ENCODE assay signal across 22 mouse cellular contexts in the genomic region with DNA sequence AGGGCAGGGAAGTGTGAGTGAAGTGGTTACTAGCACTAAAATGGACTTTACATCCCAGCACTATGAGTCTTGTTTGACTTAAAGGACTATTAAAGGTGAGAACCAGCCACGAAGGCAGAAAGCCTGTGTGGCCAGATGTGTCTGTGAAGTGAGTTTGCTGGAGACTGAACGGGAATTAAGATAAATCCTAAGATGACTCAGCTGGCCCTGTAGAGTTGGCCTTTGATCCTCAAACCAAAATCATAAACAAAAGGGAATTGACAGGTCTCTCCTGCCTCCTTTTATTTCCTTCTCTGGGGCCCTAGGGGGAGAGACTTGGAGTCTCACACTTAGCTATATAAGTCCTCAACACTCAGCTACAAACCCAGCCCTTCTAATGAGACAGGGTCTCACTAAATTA. TPM values are rescaled to one million over a fixed set of nuclear protein-coding genes. Genes with fewer than 3 reads are reported as not detected.
DNase-seq lines count a peak whose midpoint lies in the region; ATAC-seq and TF ChIP-seq lines count a peak whose summit lies in the region.
"Had no signal": no experiment of that assay in that cellular context is flagged by ENCODE, and none has a peak within 500 bp of the region (broad histone marks: within the 10 kb centered on the region; RNA-seq: fewer than 3 reads in every experiment).

No protein-coding gene starts in this region.

- peak; percentile 23 to 73 for DNase-seq in adrenal gland, adult (ENCODE audit: inconsistent age in 2 of 2, low spot score in 1 of 2)
- DNase-seq in adrenal gland, postnatal 14 days: no peak
- no peak for DNase-seq in forebrain, embryonic 10.5 days (ENCODE audit: extremely low spot score, low spot score)
- no peak for DNase-seq in gastrocnemius, postnatal 14 days
- DNase-seq in right cerebral cortex, postnatal 14 days: no peak
- DNase-seq: cerebellum, adult 11 months; cerebellum, adult 9-11 months; gastrocnemius, postnatal 36 days; kidney, postnatal 25 days; layer of hippocampus, adult 9-11 months; left cerebral cortex, postnatal 4 days; lung, postnatal 4 days; midbrain, embryonic 14.5 days; retina, postnatal 1 day; thymus, adult 18-20 months; thymus, postnatal 36 days had no signal

- intact Hi-C loops in gastrocnemius, postnatal 14 days (cut with DNase I; ENCODE audit: low total_unique reads): no loop called here

- H3K4me2 ChIP-seq in forebrain, embryonic 12.5 days: no peak overlapping the region
- H3K4me2 ChIP-seq in stomach, embryonic 15.5 days: no peak overlapping the region
- H3K4me2 ChIP-seq: forebrain, embryonic 15.5 days; hindbrain, embryonic 13.5 days; neural tube, embryonic 12.5 days had no signal

- H3K36me3 ChIP-seq in forebrain, embryonic 10.5 days (replicated peaks): peaks cover 86% of the 10 kb centered on the region
- peaks cover 87% of the 10 kb centered on the region for H3K36me3 ChIP-seq in forebrain, embryonic 12.5 days (replicated peaks)
- H3K36me3 ChIP-seq in stomach, embryonic 15.5 days: peaks cover 26% of the 10 kb centered on the region

- peak overlapping the region; percentile 48; the same call in 1 of the 2 replicates for H3K27ac ChIP-seq in forebrain, embryonic 10.5 days
- H3K27ac ChIP-seq in forebrain, embryonic 12.5 days: no peak overlapping the region
- H3K27ac ChIP-seq in embryonic fibroblast, embryonic 13.5 days (ENCODE audit: insufficient read depth, low read length): peak overlapping the region; percentile 44; the same call in 1 of the 2 replicates
- 0 out of 2 replicates have a peak overlapping the region, but pooled peaks have one; percentile 0 for H3K27ac ChIP-seq in stomach, embryonic 15.5 days
- H3K27ac ChIP-seq: forebrain, embryonic 15.5 days; hindbrain, embryonic 13.5 days; neural tube, embryonic 12.5 days had no signal

- no peak overlapping the region for H3K4me3 ChIP-seq in forebrain, embryonic 10.5 days
- H3K4me3 ChIP-seq in forebrain, embryonic 12.5 days (replicated peaks): no peak overlapping the region
- H3K4me3 ChIP-seq in embryonic fibroblast, embryonic 13.5 days (ENCODE audit: insufficient read depth, low read length): no peak overlapping the region
- H3K4me3 ChIP-seq in stomach, embryonic 15.5 days (replicated peaks): no peak overlapping the region
- H3K4me3 ChIP-seq: forebrain, embryonic 15.5 days; hindbrain, embryonic 13.5 days; neural tube, embryonic 12.5 days had no signal

- H3K9ac ChIP-seq in forebrain, embryonic 12.5 days: no peak overlapping the region
- no peak overlapping the region for H3K9ac ChIP-seq in stomach, embryonic 15.5 days
- H3K9ac ChIP-seq: forebrain, embryonic 15.5 days; hindbrain, embryonic 13.5 days; neural tube, embryonic 12.5 days had no signal

- peaks cover 32% of the 10 kb centered on the region for H3K4me1 ChIP-seq in forebrain, embryonic 10.5 days
- peaks cover 12% of the 10 kb centered on the region for H3K4me1 ChIP-seq in forebrain, embryonic 12.5 days
- H3K4me1 ChIP-seq in embryonic fibroblast, embryonic 13.5 days (ENCODE audit: control insufficient read depth, insufficient read depth, low read length): peaks cover 11% of the 10 kb centered on the region
- 0 out of 2 replicates have a peak, but pooled peaks cover 5% of the 10 kb centered on the region for H3K4me1 ChIP-seq in stomach, embryonic 15.5 days

- WGBS in forebrain, embryonic 10.5 days: 61% methylated on average over 2 of the region's 2 CpGs
- WGBS in forebrain, embryonic 12.5 days: 39% methylated on average over 2 of the region's 2 CpGs
- 28% methylated on average over 2 of the region's 2 CpGs for WGBS in stomach, embryonic 15.5 days

- TF ChIP-seq POLR2A in embryonic fibroblast, embryonic 13.5 days (IDR thresholded peaks at IDR 0.05; ENCODE audit: low read depth, low read length): no peak

- TF ChIP-seq CTCF in embryonic fibroblast, embryonic 13.5 days (IDR thresholded peaks at IDR 0.05; ENCODE audit: borderline replicate concordance, insufficient read depth, low read length): no peak

- no peaks in the 10 kb centered on the region for H3K27me3 ChIP-seq in forebrain, embryonic 10.5 days (ENCODE audit: poor library complexity, severe bottlenecking)
- H3K27me3 ChIP-seq in forebrain, embryonic 12.5 days: no peaks in the 10 kb centered on the region
- no peaks in the 10 kb centered on the region for H3K27me3 ChIP-seq in stomach, embryonic 15.5 days (replicated peaks)
- H3K27me3 ChIP-seq: forebrain, embryonic 15.5 days; hindbrain, embryonic 13.5 days; neural tube, embryonic 12.5 days had no signal

- ATAC-seq in forebrain, embryonic 12.5 days (ENCODE audit: low FRiP score): no peak
- ATAC-seq in stomach, embryonic 15.5 days (ENCODE audit: insufficient read depth, low FRiP score, low read depth): no peak
- ATAC-seq: forebrain, embryonic 15.5 days had no signal

- peaks cover 10% of the 10 kb centered on the region; the same call in 1 of the 2 replicates for H3K9me3 ChIP-seq in forebrain, embryonic 10.5 days
- H3K9me3 ChIP-seq in forebrain, embryonic 12.5 days: no peaks in the 10 kb centered on the region
- H3K9me3 ChIP-seq in stomach, embryonic 15.5 days: no peaks in the 10 kb centered on the region
- H3K9me3 ChIP-seq: forebrain, embryonic 15.5 days; hindbrain, embryonic 13.5 days; neural tube, embryonic 12.5 days had no signal

RNA-seq across cellular contexts. Expression of a gene that starts 48.8 kb away (rescaled TPM):
- 191 and 194 TPM in 2 replicates for total RNA-seq in adrenal gland, postnatal 14 days (2021)
- 169 and 172 TPM in 2 replicates for polyA plus RNA-seq in forebrain, embryonic 10.5 days (2016; fragmentation: Nextera tagmentation; extraction: Ambion mirVana)
- 110 and 118 TPM in 2 replicates for polyA plus RNA-seq in forebrain, embryonic 12.5 days (2016; fragmentation: Nextera tagmentation; extraction: Ambion mirVana)
- polyA plus RNA-seq in embryonic fibroblast, embryonic 13.5 days (2011; ENCODE audit: insufficient read length, low read depth, missing spikeins): 112 and 179 TPM in 2 replicates
- 166 and 178 TPM in 2 replicates for polyA plus RNA-seq in stomach, embryonic 15.5 days (2015; fragmentation: Nextera tagmentation; extraction: Ambion mirVana)
- total RNA-seq in gastrocnemius, postnatal 14 days (2021): 10 to 100 TPM; 20.7 to 22.4 TPM

Comparison
In these comparisons a context has a peak if more than half of its experiments do, and no peak if none do; other contexts are left out.
1. DNase-seq: peak in adrenal gland, adult (2 of 2); none in adrenal gland, postnatal 14 days (single experiment), forebrain, embryonic 10.5 days (single experiment), gastrocnemius, postnatal 14 days (single experiment) and right cerebral cortex, postnatal 14 days (single experiment).